In genomic region chr2:11664367-11664766, GRCm38 (mm10) we compare ENCODE assay signal across 8 mouse cellular contexts. TPM values are rescaled to one million over a fixed set of nuclear protein-coding genes. Genes with fewer than 3 reads are reported as not detected.
DNase-seq lines count a peak whose midpoint lies in the region; ATAC-seq lines count a peak whose summit lies in the region.

No protein-coding gene starts in this region.

- peak; percentile 53 for ATAC-seq in cerebellum, adult (ENCODE audit: insufficient number of reproducible peaks, low FRiP score, low TSS enrichment)
- ATAC-seq in heart, embryonic 13.5 days (ENCODE audit: extremely low read depth, insufficient number of reproducible peaks, low FRiP score, low TSS enrichment) = no peak
- no peak for ATAC-seq in kidney, embryonic 14.5 days (ENCODE audit: low FRiP score, low TSS enrichment)

- H3K9me3 ChIP-seq in heart, embryonic 13.5 days = no peaks in the 10 kb centered on the region
- no peaks in the 10 kb centered on the region for H3K9me3 ChIP-seq in kidney, embryonic 14.5 days (ENCODE audit: control insufficient read depth, low read length)

- no peaks in the 10 kb centered on the region for H3K27me3 ChIP-seq in heart, embryonic 13.5 days (replicated peaks)
- H3K27me3 ChIP-seq in kidney, embryonic 14.5 days (ENCODE audit: control insufficient read depth, insufficient read depth, low read length) = no peaks in the 10 kb centered on the region
- no peaks in the 10 kb centered on the region for H3K27me3 ChIP-seq in splenic B cell, adult 2 months (ENCODE audit: control insufficient read depth, insufficient read depth, low read length, poor library complexity, severe bottlenecking)

- no peak for DNase-seq in cerebellum, adult 11-12 months
- peak; percentile 78 for DNase-seq in A20 (ENCODE audit: low read depth, low spot score)
- peak; percentile 68 to 78 for DNase-seq in cerebellum, postnatal 14 days
- DNase-seq in lung, postnatal 4 days = peak; percentile 30 to 41
- peak; percentile 47 for DNase-seq in splenic B cell, adult 2 months (ENCODE audit: low read depth, low spot score)

- H3K27ac ChIP-seq in heart, embryonic 13.5 days (replicated peaks) = no peak overlapping the region
- no peak overlapping the region for H3K27ac ChIP-seq in kidney, embryonic 14.5 days (ENCODE audit: low read depth, low read length)

- H3K4me3 ChIP-seq in heart, embryonic 13.5 days = peak overlapping the region; percentile 36
- no peak overlapping the region for H3K4me3 ChIP-seq in kidney, embryonic 14.5 days (ENCODE audit: low read length)

- H3K4me2 ChIP-seq in heart, embryonic 13.5 days = peak overlapping the region; percentile 55
- H3K4me2 ChIP-seq in kidney, embryonic 14.5 days (replicated peaks; ENCODE audit: low read depth, low read length) = peak overlapping the region; percentile 34

- no peaks in the 10 kb centered on the region for H3K36me3 ChIP-seq in heart, embryonic 13.5 days
- H3K36me3 ChIP-seq in kidney, embryonic 14.5 days (ENCODE audit: control insufficient read depth, insufficient read depth, low read length) = no peaks in the 10 kb centered on the region
- H3K36me3 ChIP-seq in splenic B cell, adult 2 months (ENCODE audit: control insufficient read depth, insufficient read depth, low read length, poor library complexity, severe bottlenecking) = no peaks in the 10 kb centered on the region

- WGBS in heart, embryonic 13.5 days = 36% methylated on average over 6 of the region's 6 CpGs
- 52% methylated on average over 6 of the region's 6 CpGs for WGBS in kidney, embryonic 14.5 days

- no peak overlapping the region for H3K9ac ChIP-seq in heart, embryonic 13.5 days
- H3K9ac ChIP-seq in kidney, embryonic 14.5 days (ENCODE audit: low read depth, low read length) = no peak overlapping the region

- no peaks in the 10 kb centered on the region for H3K4me1 ChIP-seq in heart, embryonic 13.5 days
- H3K4me1 ChIP-seq in kidney, embryonic 14.5 days (ENCODE audit: control insufficient read depth, insufficient read depth, low read length) = no peaks in the 10 kb centered on the region

RNA-seq across cellular contexts. Expression of gene Il2ra, which starts 21.8 kb away (rescaled TPM):
- 0.29 TPM in 1 of 2 replicates, not detected in the other for polyA plus RNA-seq in heart, embryonic 13.5 days (2015; fragmentation: Nextera tagmentation; extraction: Ambion mirVana)
- not detected in 2 replicates for polyA plus RNA-seq in kidney, embryonic 14.5 days (2014; fragmentation: Nextera tagmentation; extraction: Ambion mirVana)

RNA-seq across cellular contexts. Expression of gene Gm17490, which starts 38.3 kb away (rescaled TPM):
- polyA plus RNA-seq in heart, embryonic 13.5 days (2015; fragmentation: Nextera tagmentation; extraction: Ambion mirVana) = not detected in 2 replicates
- not detected in 2 replicates for polyA plus RNA-seq in kidney, embryonic 14.5 days (2014; fragmentation: Nextera tagmentation; extraction: Ambion mirVana)

RNA-seq across cellular contexts. Expression of gene Il15ra, which starts 40.7 kb away (rescaled TPM):
- 6.6 and 7.4 TPM in 2 replicates for polyA plus RNA-seq in heart, embryonic 13.5 days (2015; fragmentation: Nextera tagmentation; extraction: Ambion mirVana)
- 0.99 and 1.5 TPM in 2 replicates for polyA plus RNA-seq in kidney, embryonic 14.5 days (2014; fragmentation: Nextera tagmentation; extraction: Ambion mirVana)
